Mouse (Mus musculus) midbrain, embryonic 16.5 days (tissue): Measurements from ENCODE around the gene Vps53. TPM values are rescaled to one million over a fixed set of nuclear protein-coding genes. Genes with fewer than 3 reads are reported as not detected.

Experiments
- polyA plus RNA-seq: library from polyadenylated mRNA; unstranded; fragments of >200 nt; fragmentation: Nextera tagmentation; extraction: Ambion mirVana; gene quantifications from 2 replicates; pipeline ENCODE4 v1.2.1, GENCODE M21; 2015

Vps53 gene
- polyA plus RNA-seq, 1 experiment from 2014 or later = 70.9 TPM

Other genes with a start within 250 kb of the Vps53 start
- gene Rph3al, start 241.2 kb downstream of the Vps53 start, polyA plus RNA-seq = 3.4 and 4.9 TPM in 2 replicates
- gene 1700016K19Rik, start 179.7 kb downstream of the Vps53 start, polyA plus RNA-seq = 6.0 and 7.0 TPM in 2 replicates
- gene Rflnb, start 151.9 kb downstream of the Vps53 start, polyA plus RNA-seq = 12.7 and 13.5 TPM in 2 replicates
- 26.9 and 27.5 TPM in 2 replicates for gene Fam57a, start within 50 bp of the Vps53 start, polyA plus RNA-seq
- 0.40 and 1.0 TPM in 2 replicates for gene Dbil5, start 38.0 kb upstream of the Vps53 start, polyA plus RNA-seq
- gene Gemin4, start 38.0 kb upstream of the Vps53 start, polyA plus RNA-seq = 13.8 and 15.4 TPM in 2 replicates
- 25.4 and 26.5 TPM in 2 replicates for gene Mrm3, start 64.1 kb upstream of the Vps53 start, polyA plus RNA-seq
- 121 and 123 TPM in 2 replicates for gene Glod4, start 64.1 kb upstream of the Vps53 start, polyA plus RNA-seq
- 16.3 and 17.4 TPM in 2 replicates for gene Nxn, start 219.5 kb upstream of the Vps53 start, polyA plus RNA-seq
- gene Timm22, start 227.3 kb upstream of the Vps53 start, polyA plus RNA-seq = 95.9 and 105 TPM in 2 replicates